Mouse (Mus musculus): ENCODE measurements around the gene Gm8909.

GRCm38 (mm10) chr17:36215586-36215985 lies 47.2 kb upstream of the Gm8909 start:
- no peak for TF ChIP-seq CTCF (IDR thresholded peaks at IDR 0.05; ENCODE audit: borderline replicate concordance, insufficient read depth, low read depth, low read length)
- TF ChIP-seq POLR2A (IDR thresholded peaks at IDR 0.05; ENCODE audit: borderline replicate concordance, insufficient read depth, low read length), result no peak

All from cerebellum, adult 2 months (tissue).